Mouse (Mus musculus) liver (tissue): ENCODE data around the gene Rtn4rl1.

ENCODE experiments used
- DNase-seq: peaks from one replicate; pipeline ENCODE4 v3.0.0-alpha.2; 2020; ENCODE audit warnings: mixed read lengths

Gene Rtn4rl1

GRCm38 (mm10) chr11:75254252-75254912 is 60.8 kb downstream of the Rtn4rl1 start:
- DNase-seq: peak; percentile 79

- DNase-seq: no peak
Measured at GRCm38 (mm10) chr11:75255330-75255729, 61.7 kb downstream of the Rtn4rl1 start.

- no peak for DNase-seq
Measured at GRCm38 (mm10) chr11:75257056-75257648, 63.6 kb downstream of the Rtn4rl1 start.

GRCm38 (mm10) chr11:75259416-75259815 is 65.8 kb downstream of the Rtn4rl1 start:
- no peak for DNase-seq

GRCm38 (mm10) chr11:75259996-75260561 is 66.5 kb downstream of the Rtn4rl1 start:
- DNase-seq: no peak

- no peak for DNase-seq
Measured at GRCm38 (mm10) chr11:75261016-75261415, 67.4 kb downstream of the Rtn4rl1 start.

GRCm38 (mm10) chr11:75261730-75262129 is 68.1 kb downstream of the Rtn4rl1 start:
- no peak for DNase-seq

GRCm38 (mm10) chr11:75262181-75262580 is 68.6 kb downstream of the Rtn4rl1 start:
- DNase-seq: no peak

GRCm38 (mm10) chr11:75262791-75263190 is 69.2 kb downstream of the Rtn4rl1 start:
- DNase-seq: no peak

GRCm38 (mm10) chr11:75263274-75263963 is 69.8 kb downstream of the Rtn4rl1 start:
- DNase-seq: no peak

GRCm38 (mm10) chr11:75263964-75264312 is 70.4 kb downstream of the Rtn4rl1 start:
- DNase-seq: no peak

- no peak for DNase-seq
Measured at GRCm38 (mm10) chr11:75264550-75264949, 71.0 kb downstream of the Rtn4rl1 start.

GRCm38 (mm10) chr11:75265545-75265944 is 72.0 kb downstream of the Rtn4rl1 start:
- DNase-seq: no peak

GRCm38 (mm10) chr11:75267826-75268281 is 74.3 kb downstream of the Rtn4rl1 start:
- no peak for DNase-seq

GRCm38 (mm10) chr11:75268492-75268891 is 74.9 kb downstream of the Rtn4rl1 start:
- DNase-seq: no peak

- DNase-seq: peak; percentile 33
Measured at GRCm38 (mm10) chr11:75269213-75269612, 75.6 kb downstream of the Rtn4rl1 start.

GRCm38 (mm10) chr11:75270276-75270984 is 76.8 kb downstream of the Rtn4rl1 start:
- DNase-seq: peak; percentile 76

- DNase-seq: peak; percentile 54
Measured at GRCm38 (mm10) chr11:75270985-75271434, 77.4 kb downstream of the Rtn4rl1 start.

- no peak for DNase-seq
Measured at GRCm38 (mm10) chr11:75273466-75273865, 79.9 kb downstream of the Rtn4rl1 start.

- no peak for DNase-seq
Measured at GRCm38 (mm10) chr11:75275035-75275434, 81.5 kb downstream of the Rtn4rl1 start.

GRCm38 (mm10) chr11:75278115-75278514 is 84.5 kb downstream of the Rtn4rl1 start:
- DNase-seq: no peak

- no peak for DNase-seq
Measured at GRCm38 (mm10) chr11:75279013-75279341, 85.4 kb downstream of the Rtn4rl1 start.
